Mouse (Mus musculus) bone marrow macrophage, adult 2 months (primary cell): Measurements from ENCODE around the gene C1ql1. TPM values are rescaled to one million over a fixed set of nuclear protein-coding genes. Genes with fewer than 3 reads are reported as not detected.

Experiments
- H3K27ac ChIP-seq: 2 replicates; pipeline ENCODE4 v1.5.1; 2012; ENCODE audit warnings: low read depth, low read length; ENCODE audit not compliant: insufficient read depth
- H3K4me1 ChIP-seq: 2 replicates; pipeline ENCODE4 v1.6.1; 2012; ENCODE audit warnings: low read length; ENCODE audit not compliant: control insufficient read depth, insufficient read depth
- H3K4me3 ChIP-seq: 2 replicates; pipeline ENCODE4 v1.5.1; 2012; ENCODE audit warnings: mild to moderate bottlenecking, low read length, moderate library complexity; ENCODE audit not compliant: insufficient read depth
- CTCF ChIP-seq: IDR thresholded peaks from 2 replicates; pipeline ENCODE4 v1.5.1; 2012; ENCODE audit warnings: low read depth, mild to moderate bottlenecking, low read length, moderate library complexity
- POLR2A ChIP-seq: IDR thresholded peaks from 2 replicates; pipeline ENCODE4 v1.6.1; 2012; ENCODE audit warnings: mild to moderate bottlenecking, low read depth, low read length, borderline replicate concordance
- polyA plus RNA-seq: library from polyadenylated mRNA; stranded (reverse); fragments of >200 nt; gene quantifications from 2 replicates; pipeline ENCODE4 v1.2.4, GENCODE M21; 2012; ENCODE audit not compliant: missing spikeins, insufficient read depth, insufficient read length

C1ql1 gene
- not detected in 2 replicates for polyA plus RNA-seq

GRCm38 (mm10) chr11:102946265-102946991 lies at the start of gene C1ql1:
TSS of gene C1ql1 (minus strand) at chr11:102946688.
- no peaks in the 10 kb centered on the region for H3K4me1 ChIP-seq
- TF ChIP-seq CTCF (no peak), POLR2A (no peak)
- no peak within 1 kb of the TSS for H3K27ac ChIP-seq

GRCm38 (mm10) chr11:102994952-102995351 lies 48.5 kb upstream of the C1ql1 start:
- Histone ChIP-seq H3K27ac (no peak overlapping the region), H3K4me1 (peaks cover 11% of the 10 kb centered on the region), H3K4me3 (no peak overlapping the region)
- TF ChIP-seq CTCF (no peak), POLR2A (no peak)

More at GRCm38 (mm10) chr11:102946265-102946991, at the start of gene C1ql1:
- H3K4me3 ChIP-seq, result peak within 1 kb of the TSS; percentile 45

- no peak overlapping the region for H3K4me3 ChIP-seq
- H3K27ac ChIP-seq, result no peak overlapping the region
- H3K4me1 ChIP-seq, result no peaks in the 10 kb centered on the region
- TF ChIP-seq POLR2A (no peak), CTCF (no peak)
These were observed 47.0 kb upstream of the C1ql1 start for GRCm38 (mm10) chr11:102993420-102994029.

GRCm38 (mm10) chr11:102992940-102993339 lies 46.5 kb upstream of the C1ql1 start:
- TF ChIP-seq CTCF, result peak; percentile 66; the same call in 1 of the 2 replicates
- TF ChIP-seq POLR2A, result no peak
- no peak overlapping the region for H3K4me3 ChIP-seq
- no peaks in the 10 kb centered on the region for H3K4me1 ChIP-seq
- H3K27ac ChIP-seq, result no peak overlapping the region

- Histone ChIP-seq H3K4me3 (no peak overlapping the region), H3K4me1 (no peaks in the 10 kb centered on the region), H3K27ac (no peak overlapping the region)
- TF ChIP-seq POLR2A (no peak), CTCF (no peak)
These were observed 45.2 kb upstream of the C1ql1 start for GRCm38 (mm10) chr11:102991681-102992080.

GRCm38 (mm10) chr11:102990152-102990663 lies 43.7 kb upstream of the C1ql1 start:
- no peak overlapping the region for H3K27ac ChIP-seq
- no peaks in the 10 kb centered on the region for H3K4me1 ChIP-seq
- TF ChIP-seq CTCF, result no peak
- no peak for TF ChIP-seq POLR2A
- H3K4me3 ChIP-seq, result peak overlapping the region; percentile 51

GRCm38 (mm10) chr11:102989641-102990151 lies 43.2 kb upstream of the C1ql1 start:
- Histone ChIP-seq H3K4me3 (peak overlapping the region; percentile 51), H3K27ac (no peak overlapping the region), H3K4me1 (no peaks in the 10 kb centered on the region)
- no peak for TF ChIP-seq POLR2A
- no peak for TF ChIP-seq CTCF

- Histone ChIP-seq H3K4me3 (no peak overlapping the region), H3K4me1 (no peaks in the 10 kb centered on the region), H3K27ac (no peak overlapping the region)
- TF ChIP-seq POLR2A (no peak), CTCF (no peak)
These were observed 38.7 kb upstream of the C1ql1 start for GRCm38 (mm10) chr11:102985160-102985559.

- Histone ChIP-seq H3K4me1 (no peaks in the 10 kb centered on the region), H3K4me3 (no peak overlapping the region), H3K27ac (no peak overlapping the region)
- no peak for TF ChIP-seq POLR2A
- TF ChIP-seq CTCF, result no peak
These were observed 38.1 kb upstream of the C1ql1 start for GRCm38 (mm10) chr11:102984615-102985014.

- no peaks in the 10 kb centered on the region for H3K4me1 ChIP-seq
- no peak overlapping the region for H3K4me3 ChIP-seq
- TF ChIP-seq POLR2A, result no peak
- no peak for TF ChIP-seq CTCF
- no peak overlapping the region for H3K27ac ChIP-seq
These were observed 37.6 kb upstream of the C1ql1 start for GRCm38 (mm10) chr11:102984086-102984485.
